Mouse (Mus musculus): ENCODE measurements around the gene Olfr63.
"Not testable (repeated sequence)": the region's sequence is repeated elsewhere in the genome, so short reads cannot be mapped to it uniquely, and the experiment has no call there.

Olfr63 gene

DNA sequence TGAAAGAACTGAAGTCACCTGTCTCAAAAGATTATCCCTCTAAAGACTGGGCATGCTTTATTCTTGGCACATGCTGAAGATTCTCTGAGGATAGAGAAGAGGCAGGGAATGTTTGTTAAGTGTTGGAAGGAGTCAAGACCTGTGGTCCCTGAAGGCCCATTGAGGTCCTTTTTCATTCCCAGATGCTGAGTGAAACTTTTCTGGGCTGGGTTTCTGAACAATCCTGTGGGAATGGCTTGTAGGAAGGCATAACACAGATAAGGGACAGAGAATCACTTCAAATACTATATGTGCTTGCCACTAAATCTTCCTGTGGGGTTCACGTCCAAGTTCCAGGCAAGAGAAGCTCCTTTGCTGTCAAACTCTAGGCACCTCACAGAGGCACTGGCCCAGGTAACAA, at the start of gene Olfr63:
Gene Olfr63 (plus strand): TSS at position 301 of the 400 bp plus-strand sequence.
- DNase-seq = no peak

- no peak for DNase-seq
Observed at GRCm38 (mm10) chr17:33221590-33221989, 42.9 kb upstream of the Olfr63 start, which contains the start of gene Olfr1564. Gene Olfr1564, minus strand, starts transcription at chr17:33221690.

GRCm38 (mm10) chr17:33236646-33237045, 27.8 kb upstream of the Olfr63 start:
- not testable (repeated sequence) for DNase-seq

DNA sequence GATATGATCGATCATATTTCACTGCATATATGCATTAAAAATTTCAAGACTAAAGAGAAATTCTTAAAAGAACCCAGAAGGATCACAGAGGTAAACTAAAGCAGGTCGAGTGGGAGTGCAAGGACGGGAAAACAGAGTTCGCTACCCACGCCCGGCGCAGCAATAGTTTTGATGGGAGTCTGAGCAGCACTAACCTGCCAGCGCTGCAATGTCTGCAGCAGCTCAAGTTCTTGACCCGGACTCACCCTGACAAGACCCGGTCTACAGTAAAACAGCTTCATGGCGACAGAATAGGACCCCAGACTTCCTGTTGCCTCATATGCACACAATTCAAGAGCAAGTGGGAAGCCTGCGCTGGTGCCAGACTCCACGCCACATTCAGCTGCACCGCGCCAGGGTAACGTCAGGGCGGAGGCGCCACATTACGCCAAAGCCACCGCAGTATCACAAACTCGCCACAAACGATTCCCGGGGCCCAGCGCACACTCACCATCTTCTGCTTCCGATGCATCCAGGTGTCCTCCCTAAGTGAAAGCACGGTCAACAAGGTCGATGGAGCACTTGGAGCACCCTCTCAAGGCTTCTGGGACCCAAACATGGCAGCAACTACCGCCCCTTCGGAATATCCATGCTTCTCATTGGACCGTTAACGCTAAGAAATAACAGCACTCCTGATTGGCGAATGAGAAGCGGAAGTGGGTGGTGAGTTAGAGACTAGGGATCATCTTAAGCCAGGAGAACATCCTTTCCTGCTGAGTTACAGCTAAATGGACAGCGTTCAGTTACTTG, 9.8 kb upstream of the Olfr63 start, which contains the start of gene Zfp955a:
Gene Zfp955a (minus strand): TSS at position 616 of the 789 bp plus-strand sequence.
- DNase-seq = not testable (repeated sequence)

DNA sequence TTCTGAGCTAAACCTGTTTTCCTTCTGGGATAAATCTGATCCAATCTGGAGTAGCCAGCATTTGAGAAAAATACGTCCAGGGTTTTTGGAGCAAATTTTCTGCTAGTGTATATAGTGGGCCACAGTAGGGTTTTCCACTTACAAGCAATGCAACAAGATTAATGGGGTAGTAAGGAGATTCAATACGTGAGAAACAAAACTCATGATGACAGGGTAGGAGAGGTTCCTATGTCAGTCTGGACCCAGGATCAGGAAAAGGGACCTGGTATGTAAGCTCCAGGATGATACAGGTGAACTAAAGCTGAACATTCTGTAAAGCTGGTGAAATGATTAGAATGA, 9.2 kb upstream of the Olfr63 start:
- not testable (repeated sequence) for DNase-seq

GRCm38 (mm10) chr17:33268907-33269306, 4.4 kb downstream of the Olfr63 start:
- no peak for DNase-seq

DNA sequence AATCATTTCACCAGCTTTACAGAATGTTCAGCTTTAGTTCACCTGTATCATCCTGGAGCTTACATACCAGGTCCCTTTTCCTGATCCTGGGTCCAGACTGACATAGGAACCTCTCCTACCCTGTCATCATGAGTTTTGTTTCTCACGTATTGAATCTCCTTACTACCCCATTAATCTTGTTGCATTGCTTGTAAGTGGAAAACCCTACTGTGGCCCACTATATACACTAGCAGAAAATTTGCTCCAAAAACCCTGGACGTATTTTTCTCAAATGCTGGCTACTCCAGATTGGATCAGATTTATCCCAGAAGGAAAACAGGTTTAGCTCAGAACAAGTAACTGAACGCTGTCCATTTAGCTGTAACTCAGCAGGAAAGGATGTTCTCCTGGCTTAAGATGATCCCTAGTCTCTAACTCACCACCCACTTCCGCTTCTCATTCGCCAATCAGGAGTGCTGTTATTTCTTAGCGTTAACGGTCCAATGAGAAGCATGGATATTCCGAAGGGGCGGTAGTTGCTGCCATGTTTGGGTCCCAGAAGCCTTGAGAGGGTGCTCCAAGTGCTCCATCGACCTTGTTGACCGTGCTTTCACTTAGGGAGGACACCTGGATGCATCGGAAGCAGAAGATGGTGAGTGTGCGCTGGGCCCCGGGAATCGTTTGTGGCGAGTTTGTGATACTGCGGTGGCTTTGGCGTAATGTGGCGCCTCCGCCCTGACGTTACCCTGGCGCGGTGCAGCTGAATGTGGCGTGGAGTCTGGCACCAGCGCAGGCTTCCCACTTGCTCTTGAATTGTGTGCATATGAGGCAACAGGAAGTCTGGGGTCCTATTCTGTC, 24.8 kb downstream of the Olfr63 start, which contains the start of gene Zfp955b:
Gene Zfp955b (plus strand): TSS at position 506 of the 837 bp plus-strand sequence.
- not testable (repeated sequence) for DNase-seq

- not testable (repeated sequence) for DNase-seq
Observed at GRCm38 (mm10) chr17:33289876-33290149, 25.3 kb downstream of the Olfr63 start.
